Mouse (Mus musculus) right cerebral cortex, adult 18-20 months (tissue): ENCODE results near the gene Patj.
A peak's percentile ranks its signal among the peaks of the same experiment; 100 is the strongest.
"Not testable (repeated sequence)": the region's sequence is repeated elsewhere in the genome, so short reads cannot be mapped to it uniquely, and the experiment has no call there.

Source experiments
- DNase-seq: peaks from one replicate; pipeline ENCODE4 v3.0.0; 2022; ENCODE audit warnings: mixed read lengths

The Patj gene

GRCm38 (mm10) chr4:98581456-98581855 is 185.9 kb downstream of the Patj start:
- no peak for DNase-seq

DNA sequence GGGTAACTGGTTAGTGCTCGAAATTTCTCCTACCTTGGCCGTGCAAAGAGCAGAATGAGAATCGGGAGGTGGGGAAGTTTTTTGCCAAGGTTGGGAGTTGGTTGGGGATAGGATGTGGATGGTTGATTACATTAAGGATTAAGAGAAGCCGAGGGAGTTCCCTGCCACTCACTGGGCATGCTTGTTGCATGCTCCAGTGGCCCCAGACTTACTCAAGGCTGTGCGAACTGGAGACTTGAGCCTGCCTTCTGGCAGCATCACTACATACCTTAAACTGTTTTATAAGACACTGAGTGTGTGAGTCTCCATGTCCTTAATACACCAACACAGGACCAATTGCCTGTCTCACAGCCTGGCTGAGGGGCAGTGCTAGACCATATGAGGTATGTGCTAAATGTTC is 188.4 kb downstream of the Patj start:
- DNase-seq: no peak

- no peak for DNase-seq
Observed at GRCm38 (mm10) chr4:98586303-98586702, 190.7 kb downstream of the Patj start.

DNA sequence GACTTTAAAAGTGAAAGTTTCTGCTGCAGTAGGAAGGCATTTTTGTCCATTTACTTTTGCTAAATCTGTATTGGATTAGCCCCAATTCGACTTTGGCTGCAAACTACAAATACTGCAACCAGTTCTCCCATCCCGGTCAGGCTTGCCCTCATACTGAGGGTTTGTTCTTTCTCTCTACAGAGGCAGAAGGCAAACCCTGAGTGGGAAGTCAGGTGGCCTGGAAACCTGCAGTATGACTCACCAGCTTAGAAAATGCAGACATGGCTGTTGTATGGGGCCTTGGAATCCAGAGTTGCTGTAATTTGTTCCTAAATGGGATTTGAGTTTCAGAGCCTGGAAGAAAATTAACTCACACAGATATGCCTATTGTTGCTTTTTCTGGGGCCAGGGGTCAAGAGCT is 192.1 kb downstream of the Patj start:
- DNase-seq: peak; percentile 33

DNA sequence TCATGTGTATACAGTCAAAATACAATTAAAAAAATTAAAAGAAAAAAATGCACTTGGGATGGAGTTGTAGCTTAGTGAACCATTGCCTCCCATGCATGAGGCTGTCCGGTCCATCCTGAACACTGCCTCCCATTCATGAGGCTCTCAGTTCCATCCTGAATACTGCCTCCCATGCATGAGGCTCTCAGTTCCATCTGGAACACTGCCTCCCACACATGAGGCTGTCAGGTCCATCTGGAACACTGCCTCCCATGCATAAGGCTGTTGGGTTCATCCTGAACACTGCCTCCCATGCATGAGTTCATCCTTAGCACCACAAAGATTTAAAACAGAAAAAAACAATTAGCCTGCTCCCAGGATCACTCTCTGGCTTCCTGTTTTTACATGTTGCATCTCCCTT is 198.4 kb downstream of the Patj start:
- peak; percentile 50 for DNase-seq

DNA sequence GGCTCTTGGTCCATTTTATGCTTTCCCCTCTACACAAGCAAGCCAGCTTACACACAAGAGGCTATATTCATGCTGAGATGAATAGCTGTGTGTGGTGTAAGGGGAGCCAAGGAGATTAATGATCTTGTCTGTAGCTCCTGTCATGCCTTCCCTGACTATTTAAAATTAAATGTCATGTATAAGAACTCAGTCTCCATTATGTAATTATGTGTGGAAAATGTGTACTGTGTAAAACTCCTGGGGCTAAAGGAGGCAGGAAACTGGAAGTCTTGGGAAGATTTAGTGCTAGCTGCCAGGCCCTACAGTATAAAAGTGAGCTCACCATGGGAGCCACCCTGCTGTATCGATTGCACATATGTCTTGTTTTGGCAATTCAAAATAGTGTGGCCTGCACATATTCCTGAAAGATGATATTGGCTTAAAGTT is 203.0 kb downstream of the Patj start:
- no peak for DNase-seq

- DNase-seq: no peak
Observed at GRCm38 (mm10) chr4:98599358-98599757, 203.8 kb downstream of the Patj start.

DNA sequence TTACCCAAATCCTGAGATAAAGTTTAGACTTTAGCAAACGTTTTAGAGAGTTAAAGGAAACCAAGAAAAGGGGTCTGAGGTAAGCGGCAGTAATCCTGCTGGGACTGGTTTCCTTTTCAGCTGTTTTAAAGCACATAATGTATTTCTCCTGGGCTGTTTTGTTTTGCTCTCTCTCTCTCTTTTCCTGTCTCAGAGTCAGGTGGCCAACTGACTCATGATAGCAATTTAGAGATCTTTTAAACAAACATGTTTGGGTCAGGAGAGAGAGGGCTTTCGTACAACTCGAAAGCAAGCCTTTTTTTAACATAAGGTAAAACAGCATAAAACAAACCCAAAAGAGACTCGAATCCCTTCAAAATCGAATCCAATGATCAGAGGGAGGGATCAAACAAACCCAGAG is 207.5 kb downstream of the Patj start:
- DNase-seq: no peak

DNA sequence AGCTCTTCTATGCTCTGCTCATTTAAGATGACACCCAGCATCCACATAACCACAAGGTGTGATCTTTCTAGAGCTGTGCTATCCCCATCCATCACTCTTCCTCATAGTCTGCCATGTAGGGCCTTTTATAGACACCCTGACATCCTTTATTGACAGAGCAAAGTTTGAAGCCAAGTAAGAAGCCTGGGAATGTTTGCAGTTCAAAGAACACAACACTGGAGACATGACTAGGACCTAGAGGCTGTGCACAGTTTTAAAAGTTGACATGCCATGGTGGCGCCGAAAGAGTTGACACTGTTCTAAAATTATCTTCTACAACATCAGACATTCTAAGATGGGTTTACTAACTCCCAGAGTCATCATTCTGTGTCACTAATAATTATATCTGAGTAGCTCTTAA is 214.9 kb downstream of the Patj start:
- DNase-seq: no peak

- no peak for DNase-seq
Observed at GRCm38 (mm10) chr4:98614395-98614794, 218.8 kb downstream of the Patj start.

DNA sequence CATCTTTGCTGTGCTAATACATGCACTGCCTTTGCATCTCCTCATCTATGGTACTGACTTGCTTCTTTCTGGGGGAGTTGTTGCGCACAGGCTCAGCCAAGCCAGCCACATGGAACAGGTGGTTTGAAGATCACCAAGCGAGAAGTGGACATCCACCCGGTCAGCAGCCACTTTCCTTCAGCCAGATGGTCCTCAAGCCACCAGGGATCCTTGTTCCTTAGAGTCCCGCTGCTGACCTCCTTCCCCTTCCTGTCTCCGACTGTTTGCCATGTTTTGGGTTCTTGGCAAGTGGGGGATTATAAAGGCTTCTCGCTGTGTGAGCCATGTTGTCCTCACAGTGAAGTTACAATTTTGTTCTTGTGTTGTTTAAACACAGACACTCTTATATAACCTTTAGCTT is 223.6 kb downstream of the Patj start:
- DNase-seq: no peak

GRCm38 (mm10) chr4:98620986-98621784 is 225.6 kb downstream of the Patj start:
- no peak for DNase-seq

DNA sequence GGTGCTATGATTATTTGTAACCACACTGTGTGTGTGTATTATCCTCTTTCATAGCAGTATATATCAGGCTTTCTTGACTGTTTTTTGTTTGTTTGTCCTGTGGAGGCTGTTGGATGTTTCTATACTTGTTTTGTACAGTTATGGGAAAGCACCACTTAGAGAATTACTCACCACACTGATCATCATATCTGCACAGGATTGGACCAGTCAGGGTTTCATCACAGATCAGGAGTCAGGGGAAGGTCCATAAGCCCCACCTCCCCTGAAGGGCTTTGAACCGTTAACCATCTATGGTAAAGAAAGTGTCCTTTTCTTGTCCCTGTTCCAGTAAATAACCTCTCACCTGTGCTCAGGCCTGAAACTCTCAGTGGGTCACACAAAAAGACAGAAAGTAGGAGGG is 226.6 kb downstream of the Patj start:
- no peak for DNase-seq

- peak; percentile 8 for DNase-seq
Observed at GRCm38 (mm10) chr4:98622996-98623673, 227.6 kb downstream of the Patj start.

- peak; percentile 10 for DNase-seq
Observed at GRCm38 (mm10) chr4:98628286-98628685, 232.7 kb downstream of the Patj start.

DNA sequence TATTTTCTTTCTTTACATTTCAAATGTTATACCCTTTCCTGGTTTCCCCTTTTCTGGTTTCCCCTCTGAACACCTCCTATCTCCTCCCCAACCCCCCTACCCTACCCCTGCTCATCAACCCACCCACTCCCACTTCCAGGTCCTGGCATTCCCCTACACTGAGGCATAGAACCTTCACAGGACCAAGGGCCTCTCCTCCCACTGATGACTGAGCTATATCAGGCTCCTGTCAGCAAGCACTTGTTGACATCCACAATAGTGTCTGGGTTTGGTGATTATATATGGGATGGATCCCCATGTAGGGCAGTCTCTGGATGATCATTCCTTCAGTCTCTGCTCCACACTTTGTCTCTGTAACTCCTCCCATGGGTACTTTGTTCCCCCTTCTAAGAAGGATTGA is 233.6 kb downstream of the Patj start:
- DNase-seq: not testable (repeated sequence)

- DNase-seq: no peak
Observed at GRCm38 (mm10) chr4:98635140-98635837, 239.7 kb downstream of the Patj start.

DNA sequence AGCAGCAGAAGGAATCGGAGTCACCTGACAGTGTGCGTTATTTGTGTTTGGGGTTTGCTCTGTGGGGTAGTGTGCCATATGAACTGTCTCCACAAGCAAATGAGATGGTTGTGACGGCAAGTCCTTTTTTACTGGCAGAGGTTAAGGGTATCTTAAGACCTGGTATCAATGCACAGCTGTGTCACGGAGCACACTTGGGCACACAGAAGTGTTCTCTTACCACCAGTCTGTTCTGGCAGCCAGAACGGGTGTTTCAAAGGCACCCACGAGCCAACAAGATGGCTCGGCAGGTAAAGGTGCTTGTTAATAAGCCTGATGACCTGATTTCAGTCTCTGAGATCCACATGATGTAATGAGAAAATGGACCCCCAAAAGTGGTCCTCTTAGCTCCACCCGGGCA is 243.1 kb downstream of the Patj start:
- no peak for DNase-seq

DNA sequence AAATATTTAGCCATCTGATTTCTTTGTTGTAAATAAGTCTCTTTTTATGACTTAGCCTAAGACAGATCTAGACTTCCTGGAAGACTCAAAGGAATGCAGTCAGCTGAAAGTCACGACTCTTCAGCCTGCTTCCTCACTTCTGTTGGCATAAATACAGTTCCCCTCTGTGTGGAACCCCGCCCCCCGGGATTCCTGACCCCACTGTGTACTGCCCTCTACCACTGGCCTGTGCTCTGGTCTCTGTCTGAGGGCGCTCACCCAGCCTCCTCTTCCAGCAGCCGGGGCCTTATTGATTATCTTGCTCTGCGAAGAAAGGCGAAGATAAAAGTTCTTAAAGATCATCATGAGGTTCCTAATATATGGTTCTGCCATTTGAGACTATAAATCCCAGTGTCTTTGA is 258.1 kb downstream of the Patj start:
- DNase-seq: no peak

- DNase-seq: no peak
Observed at GRCm38 (mm10) chr4:98654419-98654821, 258.8 kb downstream of the Patj start.

DNA sequence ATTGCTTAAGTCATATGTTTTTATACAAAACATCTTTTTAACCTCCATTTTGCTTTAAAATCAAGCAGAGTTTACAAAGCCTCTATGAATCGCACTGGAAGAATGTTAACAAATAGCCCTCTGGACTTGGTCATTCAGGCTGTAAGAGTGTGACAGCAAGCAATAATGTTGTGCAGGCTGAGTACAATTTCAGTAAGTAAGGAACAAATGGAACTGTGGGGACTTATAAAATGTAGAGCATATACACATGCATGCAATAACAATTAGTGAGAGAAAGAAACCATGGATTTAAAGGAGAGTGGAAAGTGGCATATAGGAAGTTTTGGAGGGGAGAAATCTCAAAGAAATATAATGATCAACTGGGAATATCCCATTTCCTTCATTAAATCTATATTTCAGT is 261.2 kb downstream of the Patj start:
- no peak for DNase-seq

GRCm38 (mm10) chr4:98659032-98659431 is 263.4 kb downstream of the Patj start:
- DNase-seq: no peak

- no peak for DNase-seq
Observed at GRCm38 (mm10) chr4:98660534-98660933, 264.9 kb downstream of the Patj start.

DNA sequence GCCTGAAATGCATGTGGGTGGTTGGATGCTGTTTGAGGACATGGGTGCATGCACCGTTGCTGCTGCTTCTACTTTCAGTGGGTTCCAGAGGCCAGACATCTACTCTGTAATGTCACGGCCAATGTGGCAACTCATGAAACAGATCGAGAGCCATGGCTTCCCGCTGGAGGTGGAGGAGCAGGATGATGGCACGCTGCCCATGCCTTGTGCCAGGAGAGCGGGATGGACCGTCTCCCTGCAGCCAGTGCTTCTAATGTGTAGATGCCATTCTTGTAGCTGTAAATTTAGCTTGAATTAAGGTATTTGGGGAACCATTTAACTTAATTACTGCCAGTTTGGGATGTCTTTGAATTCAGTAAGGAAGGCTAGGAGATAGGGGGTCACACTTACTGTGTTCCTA is 270.3 kb downstream of the Patj start:
- no peak for DNase-seq
